Mouse (Mus musculus): ENCODE data around the gene Ugt2b34.
"Not testable (repeated sequence)": the region's sequence is repeated elsewhere in the genome, so short reads cannot be mapped to it uniquely, and the experiment has no call there.

Ugt2b34 gene

DNA sequence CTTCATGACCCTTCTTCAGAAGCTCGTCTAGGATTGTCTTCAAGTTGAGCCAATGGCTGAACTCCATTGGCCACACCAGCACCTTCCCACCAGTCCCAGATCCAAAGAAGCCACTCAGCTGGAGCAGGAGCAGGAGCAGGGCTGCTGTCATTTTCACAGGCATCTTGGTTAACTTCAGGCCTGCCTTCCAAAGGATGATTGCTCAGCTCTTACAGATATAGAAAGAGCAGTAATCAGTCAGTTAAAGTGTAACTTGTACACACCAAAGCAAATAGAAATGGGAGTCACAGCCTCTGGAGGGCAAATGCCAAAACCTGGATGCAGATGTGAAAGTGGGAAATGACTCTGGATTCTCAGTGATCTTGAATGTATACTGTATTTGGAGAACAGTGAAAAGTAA lies at the start of gene Ugt2b34:
TSS of gene Ugt2b34 (minus strand) at position 180 of the 400 bp plus-strand sequence.
- no peak for DNase-seq (ENCODE audit: low read depth)

GRCm38 (mm10) chr5:86942111-86942510 lies 35.4 kb upstream of the Ugt2b34 start:
- no peak for DNase-seq (ENCODE audit: low read depth)

DNA sequence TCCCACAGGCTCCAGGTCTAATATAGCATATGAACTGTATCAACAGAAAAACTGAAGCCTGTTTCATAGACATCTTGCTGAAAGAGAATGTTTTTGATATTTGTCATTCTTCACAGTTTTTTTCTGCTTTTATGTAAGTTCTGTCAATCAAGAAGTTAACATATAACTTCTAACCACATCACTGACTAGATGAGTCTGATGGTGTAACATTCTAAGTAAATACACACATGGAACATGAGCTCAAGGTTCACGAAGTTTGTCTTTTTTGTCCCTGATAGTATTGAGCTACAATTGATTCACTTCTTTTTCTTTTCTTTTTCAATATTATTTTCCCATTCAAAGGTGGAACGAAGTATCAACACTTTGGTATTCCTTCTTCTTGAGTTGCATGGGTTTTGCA lies 19.7 kb upstream of the Ugt2b34 start, which contains the start of gene Ugt2b1:
TSS of gene Ugt2b1 (minus strand) at position 105 of the 400 bp plus-strand sequence.
- DNase-seq (ENCODE audit: low read depth): no peak

GRCm38 (mm10) chr5:86920661-86921233 lies 14.0 kb upstream of the Ugt2b34 start:
- no peak for DNase-seq (ENCODE audit: low read depth)

- DNase-seq (ENCODE audit: low read depth): no peak
Measured at GRCm38 (mm10) chr5:86911357-86912099, 4.8 kb upstream of the Ugt2b34 start.

DNA sequence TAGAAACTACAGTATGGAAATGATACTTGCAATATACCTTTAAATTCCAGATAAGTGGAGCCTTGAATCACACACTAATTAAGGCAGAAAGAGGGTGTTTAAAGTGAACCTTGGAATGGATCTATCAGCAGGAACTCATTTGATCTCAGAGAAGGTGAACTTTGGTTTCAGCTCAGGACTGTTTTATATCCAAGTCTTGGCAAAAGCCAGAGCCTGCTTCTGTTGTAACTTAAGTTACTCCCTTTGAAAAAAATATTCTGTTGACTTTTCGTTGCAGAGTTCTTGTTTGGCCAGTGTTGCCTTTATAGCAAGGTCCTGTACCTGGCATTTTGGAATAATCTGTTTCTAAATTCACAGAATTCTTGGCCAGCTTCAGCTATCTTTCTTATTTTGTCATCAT lies 4.0 kb upstream of the Ugt2b34 start:
- DNase-seq (ENCODE audit: low read depth): no peak

- no peak for DNase-seq (ENCODE audit: low read depth)
Measured at GRCm38 (mm10) chr5:86889933-86890332, 16.8 kb downstream of the Ugt2b34 start.

DNA sequence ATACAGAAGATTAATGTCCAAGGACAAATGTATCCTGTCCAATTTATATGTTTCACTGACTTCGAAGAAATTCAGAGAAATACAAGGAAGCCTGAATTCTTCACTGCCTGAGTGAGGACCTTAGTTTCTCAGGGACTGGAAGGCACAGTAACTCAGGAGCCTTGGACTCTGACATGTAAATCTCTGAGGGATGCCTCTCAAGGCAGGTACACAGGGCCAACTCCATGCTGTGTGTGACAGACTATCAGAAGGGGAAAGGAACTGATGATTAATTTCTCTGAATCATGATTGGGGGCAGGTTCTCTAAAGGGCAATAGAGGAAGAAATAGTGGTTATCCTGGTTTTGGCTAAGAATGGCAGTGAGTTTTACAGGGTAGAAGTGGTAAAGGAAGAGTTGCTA lies 18.3 kb downstream of the Ugt2b34 start:
- DNase-seq (ENCODE audit: low read depth): no peak

DNA sequence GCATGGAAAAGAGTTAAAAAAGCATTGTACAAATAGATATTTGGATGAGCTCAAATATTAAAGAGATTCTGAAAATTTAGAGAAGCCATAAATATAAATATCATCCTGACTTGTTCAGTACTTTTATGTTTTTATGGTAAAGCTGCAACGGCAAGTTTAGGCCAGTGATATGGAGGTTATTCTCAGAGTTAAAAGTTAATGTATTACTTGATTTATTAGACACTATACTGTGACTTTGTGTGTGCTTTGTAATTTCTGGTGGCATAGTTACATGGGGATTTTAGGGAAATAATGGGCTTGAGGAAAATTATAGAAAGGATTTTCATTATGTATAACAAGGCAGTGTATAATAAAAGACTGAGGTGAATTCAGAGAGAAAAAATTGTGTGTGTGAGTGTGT lies 19.7 kb downstream of the Ugt2b34 start:
- no peak for DNase-seq (ENCODE audit: low read depth)

DNA sequence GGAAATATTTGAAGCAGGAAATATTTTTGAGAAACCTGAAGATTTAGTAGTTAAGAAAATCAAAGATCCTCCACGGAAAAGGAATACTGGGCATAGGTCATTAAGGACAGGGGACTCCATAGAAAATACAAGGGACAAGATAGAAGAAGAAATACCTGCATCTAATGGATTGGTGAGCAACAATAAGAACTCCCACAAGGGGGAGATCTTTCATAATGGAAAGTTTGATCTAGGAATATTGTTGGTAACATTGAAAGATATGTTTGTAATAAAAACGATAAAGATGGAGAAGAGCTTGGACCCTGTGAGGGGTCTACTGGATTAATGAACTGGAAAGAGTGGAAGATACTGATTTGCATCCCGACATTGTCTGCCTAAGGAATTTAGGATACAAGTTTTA lies 20.1 kb downstream of the Ugt2b34 start:
- DNase-seq (ENCODE audit: low read depth): no peak

DNA sequence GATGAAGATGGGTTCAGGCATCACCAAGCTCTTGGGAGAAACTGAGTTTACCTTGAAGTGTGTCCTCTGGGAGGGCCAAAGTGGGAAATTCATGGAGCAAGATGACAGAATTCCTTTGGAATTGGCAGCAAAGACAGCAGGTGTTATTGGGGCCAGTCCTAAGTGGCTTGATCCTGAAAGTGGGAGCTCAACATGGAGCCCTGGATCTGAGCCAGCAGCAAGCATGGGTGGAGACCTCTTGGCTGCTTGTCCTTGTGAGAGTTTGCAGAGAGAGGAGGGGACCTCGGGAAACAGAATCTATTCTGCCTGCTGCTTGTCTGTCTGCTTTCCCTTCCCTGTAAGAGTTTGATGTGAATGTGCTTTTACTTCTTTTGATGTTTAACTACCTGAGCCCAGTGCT lies 34.9 kb downstream of the Ugt2b34 start:
- DNase-seq (ENCODE audit: low read depth): no peak

DNA sequence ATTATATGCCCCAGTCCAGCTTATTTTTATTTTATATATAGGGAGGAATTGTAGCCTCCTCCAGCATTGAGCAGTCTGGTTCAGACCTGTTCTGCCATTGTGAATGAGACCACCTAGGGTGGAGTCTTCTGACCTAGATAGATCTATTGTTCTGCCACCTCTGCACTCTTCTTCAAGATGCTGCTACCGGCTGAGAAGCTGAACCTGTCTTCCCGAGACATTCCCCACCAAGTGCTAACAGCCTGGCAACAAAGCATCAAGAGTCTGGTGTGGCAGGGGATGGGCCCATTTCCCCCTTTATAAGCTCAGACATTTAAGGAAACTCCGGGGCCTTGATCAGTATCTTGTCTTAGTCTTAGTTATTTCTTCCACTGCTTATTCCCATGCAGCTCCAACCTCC lies 48.4 kb downstream of the Ugt2b34 start:
- no peak for DNase-seq (ENCODE audit: low read depth)

DNA sequence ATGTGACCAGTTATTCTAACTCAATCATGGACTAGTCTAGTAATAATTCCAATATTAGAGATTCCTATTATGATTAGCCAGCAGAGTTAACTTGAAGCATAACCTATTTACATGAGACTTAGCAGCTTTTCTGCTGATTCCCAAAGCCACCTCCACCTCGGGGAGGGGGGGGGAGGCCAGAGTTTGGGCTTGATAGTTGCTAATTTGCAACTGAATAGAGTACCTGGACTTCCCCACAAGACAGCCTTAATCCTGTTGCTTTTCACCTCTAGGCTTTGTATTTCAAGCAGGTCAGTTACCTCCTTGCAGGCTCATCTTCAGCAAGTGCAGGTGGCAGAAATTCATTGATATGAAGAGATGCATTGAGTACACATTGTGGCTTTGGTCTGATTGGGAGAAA lies 49.1 kb downstream of the Ugt2b34 start:
- DNase-seq (ENCODE audit: low read depth): no peak

DNA sequence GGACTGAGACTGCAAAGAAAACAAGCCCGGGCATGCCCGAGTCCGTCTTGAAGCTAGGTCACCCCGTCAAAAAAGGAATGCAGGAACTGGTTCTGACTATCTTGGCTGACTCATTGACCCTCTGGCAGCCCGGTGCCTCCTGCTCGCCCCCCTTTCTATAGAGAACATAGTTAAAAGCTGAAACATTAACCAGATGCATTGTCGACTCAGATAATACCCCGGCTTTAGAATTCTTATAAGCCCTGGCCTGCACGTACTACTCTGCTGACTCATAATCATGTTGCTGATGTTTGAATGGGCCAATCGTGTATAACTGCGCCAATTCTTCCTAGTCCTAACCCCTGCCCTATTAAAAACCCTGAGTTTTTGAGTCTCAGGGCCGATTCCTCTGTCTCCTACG lies 50.2 kb downstream of the Ugt2b34 start:
- not testable (repeated sequence) for DNase-seq (ENCODE audit: low read depth)

DNA sequence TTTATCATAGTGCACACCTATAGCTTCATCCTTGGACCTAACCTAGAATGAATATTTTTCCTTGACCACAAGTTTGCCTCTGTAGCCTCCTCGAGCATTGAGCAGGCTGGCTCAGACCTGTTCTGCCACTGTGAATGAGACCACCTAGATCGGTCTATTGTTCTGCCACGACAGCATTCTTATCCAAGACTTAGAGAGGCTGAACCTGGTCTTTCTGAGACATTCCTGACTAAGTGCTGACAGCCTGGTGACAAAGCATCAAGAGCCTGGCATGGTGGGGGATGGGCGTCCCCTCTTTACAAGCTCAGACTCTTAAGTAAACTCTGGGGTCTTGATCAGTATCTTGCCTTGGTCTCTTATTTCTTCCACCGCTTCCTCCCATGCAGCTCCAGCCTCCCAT lies 55.1 kb downstream of the Ugt2b34 start:
- no peak for DNase-seq (ENCODE audit: low read depth)

DNA sequence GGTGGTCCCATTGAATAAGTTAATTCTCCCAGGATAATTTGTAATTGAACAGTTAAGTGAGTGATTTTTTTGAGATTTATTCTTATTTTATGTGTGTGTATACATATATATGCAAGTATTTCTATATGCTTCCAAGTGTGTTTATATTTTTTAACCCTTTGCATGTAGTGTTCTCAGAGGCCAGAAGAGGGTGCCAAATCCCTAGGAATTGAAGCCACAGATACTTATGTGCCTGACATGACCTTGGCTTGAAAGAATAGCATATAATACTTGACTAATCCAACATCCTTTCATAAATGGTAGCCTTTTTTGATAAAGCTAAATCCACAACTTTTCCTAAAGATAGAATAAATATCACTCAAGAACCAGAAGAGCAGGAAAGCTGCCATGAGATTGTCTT lies 56.6 kb downstream of the Ugt2b34 start:
- DNase-seq (ENCODE audit: low read depth): no peak

GRCm38 (mm10) chr5:86841261-86841660 lies 65.5 kb downstream of the Ugt2b34 start:
- peak; percentile 2 for DNase-seq (ENCODE audit: low read depth)

- no peak for DNase-seq (ENCODE audit: low read depth)
Measured at GRCm38 (mm10) chr5:86840207-86840606, 66.5 kb downstream of the Ugt2b34 start.
